Mouse (Mus musculus) limb, embryonic 11.5 days (tissue): Measurements from ENCODE around the gene Hamp. TPM values are rescaled to one million over a fixed set of nuclear protein-coding genes. Genes with fewer than 3 reads are reported as not detected.

Experiments used
- ATAC-seq: fragments of 200-750 bp; cut with Nextera tagmentation; 2 replicates; pipeline ENCODE4 v1.8.0; 2017; ENCODE audit warnings: low read depth; ENCODE audit not compliant: insufficient number of reproducible peaks, low FRiP score, low TSS enrichment
- DNase-seq: peaks from one replicate; pipeline ENCODE4 v3.0.0-alpha.2; 2015; ENCODE audit warnings: low spot score
- H3K27ac ChIP-seq: fragments of 300-500 bp; sonication (generic); replicated peaks from 2 replicates; pipeline ENCODE4 v1.5.1; 2014; ENCODE audit warnings: low read depth, mild to moderate bottlenecking, low read length
- H3K27me3 ChIP-seq: fragments of 300-500 bp; sonication (generic); 2 replicates; pipeline ENCODE4 v1.6.1; 2014; ENCODE audit warnings: mild to moderate bottlenecking, low read length, mixed read lengths; ENCODE audit not compliant: control insufficient read depth, insufficient read depth
- H3K36me3 ChIP-seq: fragments of 300-500 bp; sonication (generic); 2 replicates; pipeline ENCODE4 v1.6.1; 2014; ENCODE audit warnings: mild to moderate bottlenecking, low read length, moderate library complexity, mixed read lengths; ENCODE audit not compliant: control insufficient read depth, insufficient read depth
- H3K4me1 ChIP-seq: fragments of 300-500 bp; sonication (generic); 2 replicates; pipeline ENCODE4 v1.6.1; 2014; ENCODE audit warnings: low read length, mixed read lengths; ENCODE audit not compliant: control insufficient read depth, insufficient read depth
- H3K4me2 ChIP-seq: fragments of 300-500 bp; sonication (generic); 2 replicates; pipeline ENCODE4 v1.6.1; 2014; ENCODE audit warnings: low read depth, mild to moderate bottlenecking, moderate library complexity; ENCODE audit not compliant: severe bottlenecking
- H3K4me3 ChIP-seq: fragments of 300-500 bp; sonication (generic); 2 replicates; pipeline ENCODE4 v1.5.1; 2014; ENCODE audit warnings: low read depth, low read length
- H3K9ac ChIP-seq: fragments of 300-500 bp; sonication (generic); 2 replicates; pipeline ENCODE4 v1.6.1; 2014; ENCODE audit warnings: mild to moderate bottlenecking, low read length
- H3K9me3 ChIP-seq: fragments of 300-500 bp; sonication (generic); 2 replicates; pipeline ENCODE4 v1.6.1; 2016; ENCODE audit warnings: low read length; ENCODE audit not compliant: control insufficient read depth
- WGBS: fragments of 180-500 bp; shearing (Covaris S2); extraction: QIAGEN DNeasy Blood & Tissue Kit; methylation state at CpG from one replicate; pipeline ENCODE4 v1.1.7; 2014; 5-methylcytosine and 5-hydroxymethylcytosine counted together
- polyA plus RNA-seq: library from polyadenylated mRNA; unstranded; fragments of >200 nt; fragmentation: Nextera tagmentation; extraction: Ambion mirVana; gene quantifications from 2 replicates; pipeline ENCODE4 v1.2.1, GENCODE M21; 2014

Hamp gene
- polyA plus RNA-seq, 1 experiment from 2014 or later, result not detected

DNA sequence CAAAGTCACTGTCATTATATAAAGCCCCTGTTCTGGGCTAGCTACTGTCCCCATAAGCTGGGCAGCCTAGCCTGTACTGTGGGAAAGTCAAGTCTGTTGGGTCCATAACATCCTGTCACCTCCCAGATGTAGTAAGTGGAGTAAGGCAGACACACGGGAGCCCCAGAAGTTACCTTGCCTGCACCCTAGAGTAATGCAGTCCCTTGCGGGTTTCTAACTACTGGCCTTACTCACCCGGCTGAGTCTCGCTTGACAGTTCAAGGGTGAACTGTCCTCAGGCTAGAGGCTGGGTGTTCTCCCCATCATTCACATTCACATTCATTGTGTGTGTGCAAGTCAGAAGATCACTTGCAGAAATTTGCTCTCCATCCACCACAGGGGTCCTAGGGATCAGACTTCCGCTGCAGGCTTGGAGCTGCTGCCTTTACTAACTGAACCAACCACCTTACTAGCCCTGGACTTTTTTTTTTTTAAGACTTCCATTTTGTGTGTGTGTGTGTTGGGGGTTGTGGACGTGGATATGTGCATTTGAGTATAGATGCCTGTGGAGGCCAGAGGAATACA lies 16.0 kb upstream of the Hamp start:
- no peak overlapping the region for H3K27ac ChIP-seq
- no peaks in the 10 kb centered on the region; the same call in 1 of the 2 replicates for H3K9me3 ChIP-seq
- H3K9ac ChIP-seq, result no peak overlapping the region
- H3K4me1 ChIP-seq, result peaks cover 3% of the 10 kb centered on the region; the same call in 1 of the 2 replicates
- no peak overlapping the region for H3K4me3 ChIP-seq
- no peaks in the 10 kb centered on the region for H3K36me3 ChIP-seq
- 92% methylated on average over 6 of the region's 6 CpGs for WGBS
- H3K27me3 ChIP-seq, result no peaks in the 10 kb centered on the region
- no peak for ATAC-seq
- no peak overlapping the region for H3K4me2 ChIP-seq
- DNase-seq, result no peak

DNA sequence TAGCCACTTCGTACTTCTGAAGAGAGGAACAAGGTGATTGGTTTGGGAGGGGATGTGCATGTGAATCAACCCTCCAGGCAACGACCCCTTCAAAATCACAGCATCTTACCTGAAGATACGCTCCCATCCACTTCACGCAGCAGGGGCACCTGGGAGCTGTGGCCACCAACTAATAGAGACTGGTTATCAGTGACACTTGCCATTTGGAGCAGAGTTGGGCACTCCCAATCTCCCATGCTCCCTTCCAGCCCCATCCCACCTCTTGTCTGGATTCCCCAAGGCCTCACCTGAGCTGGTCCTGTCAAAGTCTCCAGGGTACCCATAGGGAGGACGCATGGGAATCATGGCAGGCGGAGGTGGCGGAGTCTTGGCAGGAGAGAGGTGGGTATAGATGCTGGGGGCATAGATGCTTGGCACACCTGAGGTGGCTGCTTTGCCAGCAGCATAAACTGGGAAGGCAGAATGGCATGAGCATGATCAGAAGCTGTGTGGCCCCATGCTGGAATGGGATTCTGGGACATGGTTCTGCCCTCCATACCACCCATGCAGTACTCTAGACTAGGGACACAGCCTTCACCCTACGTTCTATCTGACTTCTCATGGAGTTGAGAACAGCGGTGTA lies 15.1 kb upstream of the Hamp start:
- DNase-seq (no peak), ATAC-seq (no peak)
- Histone ChIP-seq H3K9me3 (no peaks in the 10 kb centered on the region; the same call in 1 of the 2 replicates), H3K9ac (no peak overlapping the region), H3K27ac (no peak overlapping the region), H3K4me1 (peaks cover 3% of the 10 kb centered on the region; the same call in 1 of the 2 replicates), H3K4me2 (no peak overlapping the region), H3K27me3 (no peaks in the 10 kb centered on the region), H3K36me3 (peaks cover 3% of the 10 kb centered on the region; the same call in 1 of the 2 replicates), H3K4me3 (no peak overlapping the region)
- WGBS, result 97% methylated on average over 9 of the region's 9 CpGs

DNA sequence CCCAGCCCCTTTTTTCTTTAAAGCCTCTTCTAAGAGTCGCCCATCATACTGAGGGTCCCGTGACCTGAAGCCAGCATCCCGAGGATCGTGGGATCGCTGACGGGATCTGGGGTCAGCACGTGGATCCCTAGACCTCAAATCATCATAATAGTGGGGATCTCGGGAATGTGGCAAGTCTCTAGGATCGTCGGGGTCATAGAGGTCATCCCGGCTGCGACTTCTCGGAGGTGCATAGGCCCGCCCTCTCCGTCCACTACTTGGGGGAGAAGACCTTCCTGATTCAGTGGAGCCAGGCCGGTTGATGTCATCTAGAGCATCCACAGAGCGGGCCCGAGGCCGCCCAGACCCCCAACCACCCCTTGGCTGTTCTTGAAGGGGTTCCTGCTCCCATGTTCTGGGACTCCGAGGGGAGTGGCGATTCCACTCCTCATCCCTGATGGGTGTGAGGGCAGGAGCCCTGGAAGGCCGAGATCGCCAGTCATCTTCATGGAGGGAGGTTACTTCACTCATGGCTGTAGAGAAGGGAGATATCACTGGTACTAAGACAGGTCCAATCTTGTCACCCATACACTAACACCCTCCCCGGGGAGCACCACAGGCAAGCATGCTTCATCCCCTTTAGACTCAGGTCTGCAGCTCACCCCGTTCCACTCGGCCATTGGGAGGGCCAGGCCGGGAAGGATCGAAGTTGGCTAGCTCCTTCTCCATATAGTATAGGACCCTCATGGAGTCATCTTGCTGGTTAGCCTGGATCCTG lies 14.5 kb upstream of the Hamp start:
- Histone ChIP-seq H3K36me3 (peaks cover 7% of the 10 kb centered on the region; the same call in 1 of the 2 replicates), H3K4me3 (peak overlapping the region; percentile 83), H3K27ac (peak overlapping the region; percentile 97; the same call in 1 of the 2 replicates), H3K27me3 (no peaks in the 10 kb centered on the region), H3K4me1 (peaks cover 3% of the 10 kb centered on the region; the same call in 1 of the 2 replicates), H3K4me2 (peak overlapping the region; percentile 91), H3K9ac (peak overlapping the region; percentile 96), H3K9me3 (no peaks in the 10 kb centered on the region; the same call in 1 of the 2 replicates)
- ATAC-seq (no peak), DNase-seq (peak; percentile 28)
- WGBS, result 75% methylated on average over 28 of the region's 28 CpGs

DNA sequence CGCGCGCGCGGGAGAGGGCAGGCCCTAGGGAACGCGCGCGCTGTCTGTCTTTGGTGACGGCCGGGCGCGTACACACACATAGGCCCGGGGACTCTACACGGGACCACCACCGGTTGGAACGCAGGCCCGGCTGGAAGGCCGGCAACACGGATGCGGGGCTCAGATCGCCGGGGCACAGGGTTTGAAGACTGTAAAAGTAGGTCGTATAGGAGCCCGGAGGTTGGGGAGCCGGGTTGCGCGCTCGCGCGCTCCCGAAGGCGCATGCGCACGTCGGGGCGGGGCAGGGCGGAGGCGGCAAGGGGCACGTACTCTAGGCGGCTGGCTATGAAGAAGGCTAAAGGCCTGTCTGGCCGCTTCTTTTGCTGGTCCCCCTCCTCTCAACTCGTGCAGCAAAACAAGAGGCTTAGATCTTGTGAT lies 13.5 kb upstream of the Hamp start:
- Histone ChIP-seq H3K4me1 (peaks cover 3% of the 10 kb centered on the region; the same call in 1 of the 2 replicates), H3K27me3 (no peaks in the 10 kb centered on the region), H3K4me2 (peak overlapping the region; percentile 91), H3K36me3 (peaks cover 13% of the 10 kb centered on the region; the same call in 1 of the 2 replicates), H3K4me3 (peak overlapping the region; percentile 83), H3K9ac (peak overlapping the region; percentile 96), H3K9me3 (no peaks in the 10 kb centered on the region; the same call in 1 of the 2 replicates), H3K27ac (peak overlapping the region; percentile 97)
- WGBS, result under 1% methylated on average over 40 of the region's 43 CpGs
- DNase-seq (peak; percentile 92), ATAC-seq (peak; percentile 44; the same call in 1 of the 2 replicates)

DNA sequence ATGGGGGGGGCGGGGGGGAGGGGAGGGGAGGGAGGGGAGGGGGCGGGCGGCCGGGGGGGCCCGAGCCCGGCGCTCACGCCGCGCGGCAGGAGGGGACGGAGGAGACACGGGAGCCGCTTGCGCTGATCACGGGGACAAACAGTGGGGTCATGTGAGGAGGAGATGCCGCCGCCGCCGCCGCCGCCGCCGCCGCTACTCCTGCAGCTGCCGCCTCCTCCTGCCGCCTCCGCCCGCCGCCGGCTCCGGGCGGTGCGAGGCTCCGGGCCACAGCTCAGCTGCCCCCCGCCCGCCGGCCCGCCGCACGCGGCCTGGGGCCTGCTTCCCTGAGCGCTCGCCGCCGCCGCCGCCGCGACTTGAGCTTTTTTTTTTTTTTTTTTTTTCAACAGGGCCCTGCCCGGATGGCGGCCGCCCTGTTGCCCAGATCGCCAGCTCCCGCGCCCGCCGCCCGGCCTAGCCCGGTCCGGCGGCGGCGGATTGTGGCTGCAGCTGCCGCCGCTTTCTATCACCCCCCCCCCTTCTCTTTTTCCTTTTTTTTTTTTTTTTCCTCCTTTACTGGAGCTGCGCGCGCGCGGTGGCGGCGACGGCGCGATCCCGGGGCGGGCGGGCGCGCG lies 13.0 kb upstream of the Hamp start, which contains the start of gene Usf2:
Gene Usf2, minus strand, starts transcription at position 48 of the 611 bp plus-strand sequence.
- Histone ChIP-seq H3K27me3 (no peaks in the 10 kb centered on the region), H3K9ac (peak within 1 kb of the TSS; percentile 96), H3K4me3 (peak within 1 kb of the TSS; percentile 83), H3K36me3 (peaks cover 18% of the 10 kb centered on the region), H3K4me1 (peaks cover 3% of the 10 kb centered on the region; the same call in 1 of the 2 replicates), H3K9me3 (no peaks in the 10 kb centered on the region; the same call in 1 of the 2 replicates), H3K4me2 (peak within 1 kb of the TSS; percentile 91), H3K27ac (peak within 1 kb of the TSS; percentile 97)
- peak; percentile 21; the same call in 1 of the 2 replicates for ATAC-seq
- DNase-seq, result peak; percentile 82
- WGBS, result 0% methylated on average over 31 of the region's 82 CpGs

DNA sequence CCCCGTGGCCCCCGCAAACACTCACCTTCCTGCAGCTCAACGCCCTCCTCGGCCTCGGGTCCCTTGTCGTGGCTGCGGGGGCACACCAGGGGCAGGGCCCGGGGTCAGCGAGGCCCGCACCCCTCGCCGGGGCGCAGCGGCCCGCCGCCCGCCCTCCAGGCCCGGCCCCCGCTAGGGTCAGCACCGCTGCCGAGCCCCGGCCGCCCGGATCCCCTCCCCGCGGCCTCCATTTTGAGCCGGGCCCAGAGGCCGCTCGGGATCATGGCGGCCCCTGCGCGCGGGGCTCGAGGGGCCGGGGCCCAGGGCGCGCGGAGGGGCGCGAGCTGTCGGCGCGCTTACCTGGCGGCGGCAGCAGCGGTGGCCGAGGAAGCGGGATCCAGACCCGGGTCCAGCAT lies 12.5 kb upstream of the Hamp start:
- H3K36me3 ChIP-seq, result peaks cover 19% of the 10 kb centered on the region
- peak overlapping the region; percentile 91 for H3K4me2 ChIP-seq
- H3K27me3 ChIP-seq, result no peaks in the 10 kb centered on the region
- H3K27ac ChIP-seq, result peak overlapping the region; percentile 97
- no peaks in the 10 kb centered on the region; the same call in 1 of the 2 replicates for H3K9me3 ChIP-seq
- peak overlapping the region; percentile 83 for H3K4me3 ChIP-seq
- under 1% methylated on average over 37 of the region's 49 CpGs for WGBS
- no peak for DNase-seq
- ATAC-seq, result peak; percentile 15
- peak overlapping the region; percentile 96 for H3K9ac ChIP-seq
- H3K4me1 ChIP-seq, result peaks cover 3% of the 10 kb centered on the region; the same call in 1 of the 2 replicates

DNA sequence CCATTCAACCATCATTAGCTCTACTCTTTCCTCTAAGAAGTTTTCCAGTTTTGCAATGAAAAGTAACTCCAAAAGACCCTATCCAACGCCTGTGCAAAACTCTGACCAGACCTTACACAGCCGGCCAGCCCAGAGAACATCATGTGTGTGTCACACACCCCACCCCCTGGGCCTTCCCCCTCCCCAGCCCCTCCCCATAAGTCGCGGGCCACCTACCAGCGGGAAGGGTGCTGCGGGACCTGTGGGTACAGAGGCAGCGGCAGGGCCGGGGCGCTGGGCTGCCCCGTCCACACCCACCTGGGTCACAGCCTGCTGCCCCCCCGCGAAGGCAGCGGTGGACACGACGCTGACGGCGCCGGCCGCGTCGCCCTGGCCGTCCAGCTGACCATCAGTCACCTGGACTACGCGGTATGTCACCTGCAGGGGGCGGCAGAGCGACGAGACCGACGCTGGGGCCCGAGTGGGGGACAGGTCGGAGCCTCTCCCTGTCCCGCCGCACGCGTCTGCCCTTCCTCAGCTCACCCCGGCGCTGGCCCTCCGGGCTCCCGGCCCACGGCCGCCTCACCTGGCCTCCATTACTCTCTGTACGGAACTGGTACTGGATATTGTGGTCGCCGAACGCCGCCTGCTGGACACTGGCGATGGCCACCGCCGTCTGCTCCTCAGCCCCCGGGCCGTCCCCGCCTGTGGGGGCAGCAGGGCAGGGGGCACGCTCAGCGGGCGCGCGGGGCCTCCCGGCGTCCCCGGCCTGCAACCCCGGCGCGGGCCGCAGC lies 11.9 kb upstream of the Hamp start:
- WGBS, result under 1% methylated on average over 49 of the region's 64 CpGs
- Histone ChIP-seq H3K36me3 (peaks cover 20% of the 10 kb centered on the region), H3K9ac (peak overlapping the region; percentile 96), H3K4me2 (peak overlapping the region; percentile 91), H3K27ac (peak overlapping the region; percentile 97), H3K4me1 (peaks cover 3% of the 10 kb centered on the region; the same call in 1 of the 2 replicates), H3K4me3 (peak overlapping the region; percentile 83), H3K9me3 (no peaks in the 10 kb centered on the region), H3K27me3 (no peaks in the 10 kb centered on the region)
- ATAC-seq, result peak; percentile 68
- DNase-seq, result peak; percentile 96
